Mouse (Mus musculus): Measurements from ENCODE around the gene Vps13c. TPM values are rescaled to one million over a fixed set of nuclear protein-coding genes. Genes with fewer than 3 reads are reported as not detected.
A peak's percentile ranks its signal among the peaks of the same experiment; 100 is the strongest.

The Vps13c gene
- total RNA-seq, 2 experiments from 2014 or later: 75.0 to 78.0 TPM

DNA sequence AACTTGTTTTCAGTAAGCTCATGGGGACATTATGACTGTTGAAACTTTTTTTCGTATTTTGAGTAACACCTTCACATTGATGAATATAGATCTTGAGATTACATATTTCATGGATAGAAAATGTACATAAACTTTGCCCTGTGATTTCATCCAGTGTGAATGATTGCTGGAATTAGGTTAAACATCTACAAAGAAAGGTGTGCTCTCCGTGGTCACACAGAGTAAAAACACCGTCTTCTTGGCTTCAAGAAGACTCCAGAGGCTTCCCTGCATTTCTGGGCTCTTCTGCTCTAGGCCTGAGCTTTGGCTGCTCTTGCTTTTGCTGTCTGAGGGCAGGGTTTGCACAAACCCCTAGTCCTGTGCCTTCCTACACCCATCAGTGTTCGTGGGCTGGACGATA is 121.8 kb downstream of the Vps13c start:
- intact Hi-C loops (cut with DNase I): no loop called here
- DNase-seq (ENCODE audit: low spot score in 2 of 2): no peak

DNA sequence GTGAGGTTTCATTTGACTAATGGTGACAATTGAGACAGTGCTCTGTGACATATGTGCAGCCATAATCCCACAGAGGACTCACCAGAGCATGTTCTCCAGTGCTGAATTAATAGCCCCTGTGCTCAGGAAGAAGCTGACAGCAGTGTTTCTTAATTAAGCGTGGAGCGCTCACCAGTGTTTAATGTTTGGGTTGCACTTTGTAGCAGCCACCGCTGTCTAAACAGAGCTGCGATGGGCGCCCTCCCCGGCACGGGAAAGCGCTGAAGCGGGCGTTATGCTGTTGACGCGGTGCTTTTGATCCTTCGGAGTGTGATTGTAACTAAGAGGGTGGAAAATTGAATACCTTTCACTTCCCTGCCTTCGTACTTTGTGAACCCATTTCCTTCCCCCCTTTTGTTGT is 125.7 kb downstream of the Vps13c start:
- intact Hi-C loops (cut with DNase I): no loop called here
- DNase-seq (ENCODE audit: low spot score in 2 of 2): no peak

- intact Hi-C loops (cut with DNase I): no loop called here
Observed at GRCm38 (mm10) chr9:67967011-67967410, 126.8 kb downstream of the Vps13c start.

DNA sequence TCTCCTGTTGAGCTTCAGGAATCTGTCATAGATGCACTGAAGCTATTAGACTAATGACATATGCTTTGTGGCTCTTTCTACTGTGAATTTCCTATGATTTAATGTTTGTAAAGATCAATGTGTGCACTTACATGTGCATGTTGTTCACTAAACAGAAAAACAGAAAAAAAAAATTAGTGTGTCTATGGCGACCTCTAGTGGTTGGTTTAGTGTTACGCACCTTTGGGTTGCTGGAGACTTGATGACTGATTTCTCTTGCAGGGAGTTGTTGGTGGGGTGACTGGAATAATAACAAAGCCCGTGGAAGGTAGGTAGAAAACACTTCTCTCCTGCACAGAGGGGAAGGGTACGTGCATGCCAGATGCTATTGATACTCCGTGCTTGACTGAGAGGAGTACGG is 133.3 kb downstream of the Vps13c start:
- DNase-seq (ENCODE audit: low spot score in 2 of 2): peak in 1 of 2 experiments; percentile 42
- intact Hi-C loops (cut with DNase I): loop anchor here (5.0 kb wide), 3 partner anchors 146 to 291 kb away; partner anchors contain the start of gene C2cd4b

More at GRCm38 (mm10) chr9:67967011-67967410, 126.8 kb downstream of the Vps13c start:
- no peak for DNase-seq (ENCODE audit: low spot score in 2 of 2)

GRCm38 (mm10) chr9:67975491-67975890 is 135.3 kb downstream of the Vps13c start:
- DNase-seq (ENCODE audit: low spot score in 2 of 2): no peak
- intact Hi-C loops (cut with DNase I): no loop called here

- intact Hi-C loops (cut with DNase I): no loop called here
- DNase-seq (ENCODE audit: low spot score in 2 of 2): peak in 1 of 2 experiments; percentile 50
Observed at GRCm38 (mm10) chr9:68006566-68006965, 166.4 kb downstream of the Vps13c start.

DNA sequence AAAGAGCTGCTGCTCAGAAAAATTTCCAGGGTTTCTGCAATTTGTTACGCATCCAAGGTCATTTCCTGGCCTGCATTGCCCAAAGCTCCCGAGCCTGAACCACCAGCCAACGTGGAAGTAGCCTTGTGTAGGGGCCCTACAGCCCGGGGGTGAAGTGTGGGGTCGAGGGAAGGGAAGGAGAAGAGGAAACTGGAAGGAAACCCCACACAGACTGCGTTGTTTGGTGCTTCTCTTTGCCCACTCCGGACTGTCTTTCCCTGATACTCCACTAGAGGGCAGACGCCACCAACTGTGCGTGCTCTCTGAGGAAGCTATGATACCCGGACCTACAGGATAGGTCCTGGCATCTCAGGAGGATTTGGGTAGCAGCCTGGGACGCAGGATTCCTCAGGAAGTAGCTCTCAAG is 174.8 kb downstream of the Vps13c start:
- intact Hi-C loops (cut with DNase I): loop anchor here (5.0 to 10.0 kb wide), 8 partner anchors 387 to 1470 kb away; partner anchors contain the start of gene Rora
- DNase-seq (ENCODE audit: low spot score in 2 of 2): peak; percentile 84 to 85

DNA sequence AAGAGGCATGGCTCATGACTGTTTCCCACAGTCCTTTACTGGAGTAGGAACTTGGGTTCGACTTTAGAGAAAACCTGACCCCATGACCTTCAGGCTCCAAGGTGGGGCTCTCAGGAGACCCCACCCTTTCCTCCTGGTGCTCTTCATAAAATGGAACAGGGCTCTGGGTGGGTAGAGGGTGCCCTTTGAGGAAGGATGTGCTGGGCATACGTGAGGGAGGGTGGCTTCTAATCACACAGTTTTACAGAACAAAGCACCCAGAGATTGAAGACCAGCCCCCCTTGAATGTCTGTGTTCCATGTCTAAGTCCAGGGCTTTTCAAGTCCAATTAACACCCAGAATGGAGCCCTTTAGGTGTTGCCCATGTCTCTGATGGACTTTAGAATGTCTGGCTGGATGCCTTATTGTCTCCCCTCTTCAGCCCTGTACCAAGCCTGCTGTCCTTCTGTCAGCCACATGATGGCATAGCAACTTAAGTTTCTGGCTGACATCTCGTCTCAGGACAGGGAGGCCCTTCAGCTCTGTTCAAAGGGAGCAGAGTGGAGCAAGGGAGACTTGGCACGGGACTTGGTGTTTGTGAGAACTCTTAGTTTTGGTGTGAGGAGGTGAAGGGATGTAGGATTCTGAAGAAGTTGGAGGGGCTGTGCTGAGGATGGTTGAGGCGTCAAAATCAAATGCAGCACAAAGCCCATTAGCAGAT is 176.2 kb downstream of the Vps13c start:
- intact Hi-C loops (cut with DNase I): loop anchor here (5.0 to 10.0 kb wide), 8 partner anchors 386 to 1468 kb away; partner anchors contain the start of gene Rora
- DNase-seq (ENCODE audit: low spot score in 2 of 2): peak; percentile 65 to 78

DNA sequence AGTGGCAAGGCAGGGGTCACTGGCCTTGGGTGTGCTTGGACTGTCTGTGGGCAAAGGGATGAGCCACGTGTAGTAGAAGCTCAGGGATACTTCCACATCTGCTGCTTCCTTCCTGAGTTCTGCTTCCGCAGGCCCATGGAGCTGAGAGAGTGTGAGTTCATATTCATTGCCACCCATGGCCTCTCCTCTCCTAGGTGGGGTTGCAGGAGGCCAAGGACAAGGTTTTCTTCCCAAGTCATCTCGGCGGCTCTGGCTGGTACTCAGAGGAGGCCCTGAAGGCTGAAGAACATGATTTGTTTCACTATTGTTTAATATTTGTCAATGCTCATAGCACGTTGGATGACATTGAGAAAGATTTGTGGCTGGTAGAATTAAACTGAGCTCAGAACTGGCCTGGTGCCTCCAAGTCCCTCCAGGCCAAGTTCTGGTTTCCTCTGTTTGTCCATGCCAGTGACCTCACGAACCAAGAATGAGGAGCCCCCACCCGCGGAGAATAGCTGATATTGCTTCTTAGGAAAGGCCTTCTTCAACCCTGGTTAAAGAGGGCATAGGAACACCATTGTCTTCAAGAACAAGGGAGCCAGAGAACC is 180.7 kb downstream of the Vps13c start:
- intact Hi-C loops (cut with DNase I): no loop called here
- DNase-seq (ENCODE audit: low spot score in 2 of 2): no peak

DNA sequence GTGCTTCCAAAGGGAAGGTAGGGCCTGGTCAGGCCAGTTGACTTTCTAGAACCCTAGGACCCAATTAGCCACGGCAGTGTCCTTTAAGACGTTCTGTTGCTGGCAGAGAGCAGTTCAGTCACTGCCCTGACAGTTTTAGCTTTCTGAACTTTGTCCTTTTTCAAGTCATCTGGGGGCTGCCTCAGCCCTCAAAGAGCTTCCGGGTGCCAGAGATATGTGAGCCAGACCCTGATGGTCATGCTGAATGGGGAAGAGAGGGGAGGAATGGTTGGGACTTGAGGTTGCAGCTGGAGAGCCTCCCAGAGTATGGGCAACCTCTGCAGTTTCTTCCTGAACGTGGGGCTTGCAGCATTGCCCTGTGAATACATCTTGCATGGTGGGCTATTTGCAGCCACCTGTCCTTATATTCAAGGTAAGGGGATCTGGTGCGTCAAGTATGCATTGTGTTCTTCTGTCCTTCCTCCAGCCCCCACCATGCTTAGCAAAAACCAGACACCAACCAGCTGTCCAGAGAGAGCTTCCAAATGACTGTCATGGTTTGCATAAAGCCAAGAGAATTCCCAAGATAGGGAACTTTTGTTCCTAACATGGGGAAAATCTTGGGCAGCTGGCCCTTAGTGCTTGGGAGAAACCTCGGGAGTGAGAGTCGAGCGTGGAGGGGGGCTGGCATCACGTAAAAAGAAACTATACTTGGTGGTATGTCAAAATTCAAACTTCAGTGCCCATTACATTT is 182.3 kb downstream of the Vps13c start:
- no peak for DNase-seq (ENCODE audit: low spot score in 2 of 2)

GRCm38 (mm10) chr9:68028631-68029030 is 188.4 kb downstream of the Vps13c start:
- intact Hi-C loops (cut with DNase I): no loop called here

More for the DNA sequence above, 182.3 kb downstream of the Vps13c start:
- intact Hi-C loops (cut with DNase I): no loop called here

GRCm38 (mm10) chr9:68033771-68034170 is 193.6 kb downstream of the Vps13c start:
- intact Hi-C loops (cut with DNase I): no loop called here
- DNase-seq (ENCODE audit: low spot score in 2 of 2): peak in 1 of 2 experiments; percentile 13

More at GRCm38 (mm10) chr9:68028631-68029030, 188.4 kb downstream of the Vps13c start:
- DNase-seq (ENCODE audit: low spot score in 2 of 2): peak in 1 of 2 experiments; percentile 68

Other genes with a start within 250 kb of the Vps13c start
- gene C2cd4b, start 81.0 kb upstream of the Vps13c start, total RNA-seq (2021): 1 to 10 TPM; 2.3 to 5.6 TPM
- gene C2cd4a, start 8.1 kb upstream of the Vps13c start, total RNA-seq (2021): not detected